Mouse (Mus musculus): ENCODE results near the gene Tnfsf13b. TPM values are rescaled to one million over a fixed set of nuclear protein-coding genes. Genes with fewer than 3 reads are reported as not detected.

The Tnfsf13b gene
- total RNA-seq (2021), result 1 to 10 TPM; 3.2 to 4.2 TPM

GRCm38 (mm10) chr8:10006156-10006985 is at the start of gene Tnfsf13b:
Gene Tnfsf13b, plus strand, starts transcription at chr8:10006467.
- DNase-seq (ENCODE audit: extremely low spot score in 1 of 2, low spot score in 1 of 2), result no peak

- DNase-seq (ENCODE audit: extremely low spot score in 1 of 2, low spot score in 1 of 2), result no peak
These were observed 47.9 kb upstream of the Tnfsf13b start for GRCm38 (mm10) chr8:9958338-9958737.

- DNase-seq (ENCODE audit: extremely low spot score in 1 of 2, low spot score in 1 of 2), result no peak
These were observed 46.3 kb upstream of the Tnfsf13b start for GRCm38 (mm10) chr8:9959919-9960318.

- DNase-seq (ENCODE audit: extremely low spot score in 1 of 2, low spot score in 1 of 2), result no peak
These were observed 34.4 kb upstream of the Tnfsf13b start for GRCm38 (mm10) chr8:9971866-9972265.

- no peak for DNase-seq (ENCODE audit: extremely low spot score in 1 of 2, low spot score in 1 of 2)
These were observed 31.0 kb upstream of the Tnfsf13b start for GRCm38 (mm10) chr8:9975276-9975675.

GRCm38 (mm10) chr8:9975898-9976611 is 30.2 kb upstream of the Tnfsf13b start:
- peak; percentile 91 to 94 for DNase-seq (ENCODE audit: extremely low spot score in 1 of 2, low spot score in 1 of 2)

- no peak for DNase-seq (ENCODE audit: extremely low spot score in 1 of 2, low spot score in 1 of 2)
These were observed 29.3 kb upstream of the Tnfsf13b start for GRCm38 (mm10) chr8:9977016-9977415.

GRCm38 (mm10) chr8:9977573-9978314 is 28.5 kb upstream of the Tnfsf13b start, which contains the start of the genes Lig4 and Abhd13:
Gene Lig4, minus strand, starts transcription at chr8:9977686.
Gene Abhd13, plus strand, starts transcription at chr8:9977707.
- peak; percentile 98 to 99 for DNase-seq (ENCODE audit: extremely low spot score in 1 of 2, low spot score in 1 of 2)

GRCm38 (mm10) chr8:9978475-9979230 is 27.6 kb upstream of the Tnfsf13b start:
- no peak for DNase-seq (ENCODE audit: extremely low spot score in 1 of 2, low spot score in 1 of 2)

GRCm38 (mm10) chr8:9979746-9980145 is 26.5 kb upstream of the Tnfsf13b start:
- no peak for DNase-seq (ENCODE audit: extremely low spot score in 1 of 2, low spot score in 1 of 2)

GRCm38 (mm10) chr8:9980188-9980587 is 26.1 kb upstream of the Tnfsf13b start:
- no peak for DNase-seq (ENCODE audit: extremely low spot score in 1 of 2, low spot score in 1 of 2)

- DNase-seq (ENCODE audit: extremely low spot score in 1 of 2, low spot score in 1 of 2), result no peak
These were observed 2.2 kb upstream of the Tnfsf13b start for GRCm38 (mm10) chr8:10004115-10004514.

- DNase-seq (ENCODE audit: extremely low spot score in 1 of 2, low spot score in 1 of 2), result peak; percentile 18 to 30
These were observed 856 bp downstream of the Tnfsf13b start for GRCm38 (mm10) chr8:10006986-10007659.

GRCm38 (mm10) chr8:10007660-10008028 is 1.4 kb downstream of the Tnfsf13b start:
- no peak for DNase-seq (ENCODE audit: extremely low spot score in 1 of 2, low spot score in 1 of 2)

- no peak for DNase-seq (ENCODE audit: extremely low spot score in 1 of 2, low spot score in 1 of 2)
These were observed 10.0 kb downstream of the Tnfsf13b start for GRCm38 (mm10) chr8:10016252-10016651.

- peak in 1 of 2 experiments; percentile 25 for DNase-seq (ENCODE audit: extremely low spot score in 1 of 2, low spot score in 1 of 2)
These were observed 11.0 kb downstream of the Tnfsf13b start for GRCm38 (mm10) chr8:10017231-10017630.

GRCm38 (mm10) chr8:10030320-10031060 is 24.2 kb downstream of the Tnfsf13b start:
- no peak for DNase-seq (ENCODE audit: extremely low spot score in 1 of 2, low spot score in 1 of 2)

- no peak for DNase-seq (ENCODE audit: extremely low spot score in 1 of 2, low spot score in 1 of 2)
These were observed 24.9 kb downstream of the Tnfsf13b start for GRCm38 (mm10) chr8:10031177-10031576.

GRCm38 (mm10) chr8:10040866-10041265 is 34.6 kb downstream of the Tnfsf13b start:
- no peak for DNase-seq (ENCODE audit: extremely low spot score in 1 of 2, low spot score in 1 of 2)

Data from layer of hippocampus, postnatal 25 days (tissue).